Mouse (Mus musculus) C2C12 (cell line): ENCODE results near the gene Mb. TPM values are rescaled to one million over a fixed set of nuclear protein-coding genes. Genes with fewer than 3 reads are reported as not detected.

ENCODE experiments used
- H3K27me3 ChIP-seq: one replicate; pipeline ENCODE4 v1.6.1; 2011; ENCODE audit not compliant: control insufficient read depth, insufficient read depth, insufficient read length
- H3K36me3 ChIP-seq: one replicate; pipeline ENCODE4 v1.6.1; 2011; ENCODE audit not compliant: control insufficient read depth, insufficient read depth
- H3K4me3 ChIP-seq: one replicate; pipeline ENCODE4 v1.5.1; 2011; ENCODE audit warnings: mild to moderate bottlenecking, control low read depth; ENCODE audit not compliant: poor library complexity, insufficient read depth, severe bottlenecking
- H3K79me2 ChIP-seq: one replicate; pipeline ENCODE4 v1.6.1; 2011; ENCODE audit not compliant: control insufficient read depth, insufficient read depth
- H3K79me3 ChIP-seq: one replicate; pipeline ENCODE4 v1.6.1; 2011; ENCODE audit warnings: low read depth, control low read depth
- H3ac ChIP-seq: one replicate; pipeline ENCODE3; 2011; ENCODE audit warnings: low read depth; ENCODE audit not compliant: control insufficient read depth, insufficient read length
- CEBPB ChIP-seq: IDR thresholded peaks from one replicate; pipeline ENCODE4 v1.6.1; 2011; ENCODE audit warnings: low read depth, mild to moderate bottlenecking, control low read depth, moderate library complexity
- CTCF ChIP-seq: IDR thresholded peaks from one replicate; pipeline ENCODE4 v1.5.1; 2011; ENCODE audit not compliant: control insufficient read depth, insufficient read depth, insufficient read length
- FOSL1 ChIP-seq: IDR thresholded peaks from one replicate; pipeline ENCODE4 v1.8.0; 2011; ENCODE audit warnings: mild to moderate bottlenecking, low read length; ENCODE audit not compliant: poor library complexity, insufficient read depth, severe bottlenecking
- MAX ChIP-seq: IDR thresholded peaks from one replicate; pipeline ENCODE4 v1.6.1; 2011; ENCODE audit warnings: mild to moderate bottlenecking, control low read depth
- MYOD1 ChIP-seq: IDR thresholded peaks from one replicate; pipeline ENCODE4 v1.6.1; 2011; ENCODE audit warnings: low read depth; ENCODE audit not compliant: control insufficient read depth, insufficient read length
- MYOG ChIP-seq: IDR thresholded peaks from one replicate; pipeline ENCODE4 v1.6.1; 2011; ENCODE audit not compliant: control insufficient read depth, insufficient read length; ENCODE audit errors: extremely low read depth
- USF1 ChIP-seq: IDR thresholded peaks from one replicate; pipeline ENCODE4 v1.6.1; 2011; ENCODE audit warnings: low read depth, mild to moderate bottlenecking, control low read depth, moderate library complexity
- polyA plus RNA-seq: library from polyadenylated mRNA; unstranded; fragments of >200 nt; fragmentation: generic; extraction: Trizol; gene quantifications from one replicate; pipeline ENCODE4 v1.2.1, GENCODE M21; 2012; ENCODE audit warnings: missing spikeins

The Mb gene
- polyA plus RNA-seq, 1 experiment, result 3.1 TPM

DNA sequence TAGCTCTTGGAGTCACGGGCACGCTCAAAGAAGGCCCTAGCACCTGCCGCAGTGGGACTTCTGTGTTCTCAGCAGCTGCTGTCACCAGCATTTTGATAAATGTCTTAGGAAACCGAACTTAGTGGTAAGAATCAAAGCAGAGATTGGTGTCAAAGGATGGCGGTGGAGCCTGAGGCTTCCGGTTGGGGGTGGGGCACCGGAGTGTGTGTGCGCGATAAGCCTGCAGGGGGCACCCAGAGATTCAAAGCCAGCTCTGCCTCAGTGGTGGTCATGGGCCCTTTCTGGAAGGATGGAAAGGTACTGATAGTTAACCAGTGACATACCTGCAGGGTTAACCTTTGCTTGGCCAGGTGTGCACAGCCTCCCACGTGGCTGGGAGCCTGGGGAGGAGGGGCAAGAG, 21.0 kb upstream of the Mb start:
- Histone ChIP-seq H3K27me3 (no peaks in the 10 kb centered on the region), H3K36me3 (peaks cover 20% of the 10 kb centered on the region), H3ac (no peak overlapping the region), H3K79me3 (no peaks in the 10 kb centered on the region), H3K4me3 (no peak overlapping the region), H3K79me2 (no peaks in the 10 kb centered on the region)
- TF ChIP-seq MAX (no peak), FOSL1 (no peak), MYOG (no peak), MYOD1 (no peak), CTCF (no peak), USF1 (no peak), CEBPB (no peak)

DNA sequence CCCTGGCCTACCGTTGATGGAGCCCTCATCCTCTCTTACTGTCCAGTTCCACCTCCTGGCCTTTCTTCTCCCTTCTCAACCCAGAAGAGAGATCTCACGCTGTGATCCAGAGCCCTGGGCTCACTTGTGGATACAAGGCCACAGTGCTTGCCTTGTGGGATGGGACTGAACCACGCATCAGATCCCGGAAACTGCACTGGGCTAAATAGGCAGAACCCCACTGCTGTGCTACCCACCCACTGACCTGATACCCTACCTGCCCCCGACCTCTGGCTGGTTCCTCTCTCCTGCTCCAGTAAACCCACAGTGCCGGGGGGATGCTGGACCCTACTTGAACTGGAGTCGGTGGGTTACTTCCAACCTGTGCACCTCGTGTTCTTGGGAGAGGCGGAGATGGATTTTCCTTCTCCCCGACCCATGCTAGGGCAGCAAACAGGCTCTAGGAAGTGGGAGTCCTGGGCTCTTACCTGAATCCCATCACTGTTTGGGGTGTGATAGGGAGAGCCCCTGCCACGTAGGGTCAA, 20.3 kb upstream of the Mb start:
- H3K4me3 ChIP-seq, result no peak overlapping the region
- H3K79me3 ChIP-seq, result no peaks in the 10 kb centered on the region
- H3K79me2 ChIP-seq, result no peaks in the 10 kb centered on the region
- H3K27me3 ChIP-seq, result no peaks in the 10 kb centered on the region
- no peak for TF ChIP-seq MAX
- H3ac ChIP-seq, result no peak overlapping the region
- peaks cover 13% of the 10 kb centered on the region for H3K36me3 ChIP-seq

GRCm38 (mm10) chr15:77069019-77069418, 18.5 kb upstream of the Mb start:
- TF ChIP-seq CEBPB, result peak; percentile 97
- TF ChIP-seq MAX, result peak; percentile 85
- TF ChIP-seq USF1, result no peak
- TF ChIP-seq MYOD1, result peak; percentile 28
- no peak for TF ChIP-seq MYOG
- TF ChIP-seq CTCF, result no peak
- peak; percentile 93 for TF ChIP-seq FOSL1
- Histone ChIP-seq H3K27me3 (no peaks in the 10 kb centered on the region), H3K79me2 (no peaks in the 10 kb centered on the region), H3K36me3 (peaks cover 3% of the 10 kb centered on the region), H3K79me3 (no peaks in the 10 kb centered on the region), H3ac (no peak overlapping the region), H3K4me3 (no peak overlapping the region)

- Histone ChIP-seq H3K27me3 (no peaks in the 10 kb centered on the region), H3ac (peak overlapping the region; percentile 8), H3K79me3 (no peaks in the 10 kb centered on the region), H3K79me2 (no peaks in the 10 kb centered on the region), H3K4me3 (no peak overlapping the region), H3K36me3 (no peaks in the 10 kb centered on the region)
- TF ChIP-seq CTCF (peak; percentile 17), USF1 (no peak), FOSL1 (no peak)
These were observed 18.0 kb upstream of the Mb start for GRCm38 (mm10) chr15:77068439-77068861.

GRCm38 (mm10) chr15:77066233-77066632, 15.8 kb upstream of the Mb start:
- no peak overlapping the region for H3K4me3 ChIP-seq
- no peaks in the 10 kb centered on the region for H3K79me2 ChIP-seq
- H3ac ChIP-seq, result no peak overlapping the region
- H3K79me3 ChIP-seq, result no peaks in the 10 kb centered on the region
- no peaks in the 10 kb centered on the region for H3K27me3 ChIP-seq
- TF ChIP-seq FOSL1 (no peak), MAX (no peak), MYOD1 (no peak), USF1 (no peak), CEBPB (no peak), CTCF (no peak), MYOG (no peak)
- no peaks in the 10 kb centered on the region for H3K36me3 ChIP-seq

DNA sequence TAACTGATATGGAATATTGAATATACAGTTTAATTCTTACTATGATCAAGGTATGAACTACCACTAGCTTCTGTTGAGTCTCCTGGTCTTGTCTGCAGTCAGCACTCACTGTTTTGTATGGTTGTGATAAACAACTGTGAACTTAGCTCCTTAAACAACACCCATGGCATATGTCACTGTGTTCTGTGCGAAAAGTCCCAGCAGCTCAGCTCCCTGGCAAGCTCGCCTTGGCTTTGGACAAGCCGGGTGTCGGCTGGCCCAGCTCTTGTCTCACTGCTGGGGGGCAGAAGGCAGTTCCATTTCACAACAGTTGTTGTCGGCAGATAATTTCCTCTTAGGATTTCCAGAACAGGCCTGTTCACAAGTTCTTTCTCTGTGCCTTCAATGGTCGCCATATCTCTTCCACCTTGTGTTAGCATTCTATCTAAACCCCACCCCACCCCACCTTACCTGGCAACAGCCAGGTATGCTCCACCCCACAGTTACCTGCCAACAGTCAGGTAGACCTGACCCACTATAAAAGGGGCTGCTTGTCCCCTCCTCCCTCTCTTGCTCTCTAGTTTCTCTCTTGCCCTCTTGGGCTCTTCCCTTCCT, 14.9 kb upstream of the Mb start:
- Histone ChIP-seq H3K36me3 (no peaks in the 10 kb centered on the region), H3K4me3 (no peak overlapping the region), H3K27me3 (no peaks in the 10 kb centered on the region), H3K79me2 (no peaks in the 10 kb centered on the region), H3K79me3 (no peaks in the 10 kb centered on the region), H3ac (no peak overlapping the region)
- no peak for TF ChIP-seq CEBPB
- TF ChIP-seq CTCF, result no peak
- TF ChIP-seq FOSL1, result no peak
